Mouse (Mus musculus): Measurements from ENCODE around the gene Stau1.

DNA sequence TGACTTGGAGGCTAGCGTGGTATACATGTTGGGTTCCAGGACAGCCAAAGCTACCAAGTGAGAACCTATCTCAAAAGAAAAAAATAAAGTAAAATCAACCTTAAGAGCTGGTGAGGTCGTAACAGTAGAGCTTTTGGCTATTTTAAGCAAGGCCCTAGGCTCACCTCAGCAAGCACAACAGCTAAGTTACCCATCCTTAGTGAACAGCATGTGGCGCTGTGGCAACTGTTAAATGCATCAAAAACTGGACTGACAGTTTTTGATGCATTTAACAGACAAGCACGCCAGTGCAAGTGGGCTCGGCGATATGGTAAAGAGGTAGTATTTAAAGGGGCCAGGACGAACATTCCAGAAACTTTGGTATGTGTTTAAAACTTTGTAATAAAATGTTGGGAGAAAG lies 5.2 kb downstream of the Stau1 start:
- TF ChIP-seq SIN3A (IDR thresholded peaks at IDR 0.05; ENCODE audit: low read length) (no peak), USF1 (IDR thresholded peaks at IDR 0.05; ENCODE audit: low read depth, low read length) (no peak), POLR2A (IDR thresholded peaks at IDR 0.05; ENCODE audit: control insufficient read depth in 1 of 2, insufficient read depth in 1 of 2, low read depth in 1 of 2, low read length in 2 of 2, poor library complexity in 1 of 2) (no peak), CTCF (IDR thresholded peaks at IDR 0.05 in 2 of 3, conservative IDR thresholded peaks at IDR 0.05 in 1 of 3; ENCODE audit: control insufficient read depth in 1 of 3, insufficient read depth in 1 of 3, low read depth in 2 of 3, low read length in 3 of 3, poor library complexity in 1 of 3, severe bottlenecking in 1 of 3) (peak in 1 of 3 experiments; percentile 9; a peak in 1 of 6 replicates), POLR2AphosphoS5 (IDR thresholded peaks at IDR 0.05; ENCODE audit: borderline replicate concordance, low read depth, low read length) (no peak), TAL1 (IDR thresholded peaks at IDR 0.05; ENCODE audit: low read length) (no peak), EP300 (IDR thresholded peaks at IDR 0.05; ENCODE audit: low read depth in 1 of 2, low read length in 2 of 2) (no peak), HCFC1 (IDR thresholded peaks at IDR 0.05; ENCODE audit: low read depth, low read length) (no peak), ZNF384 (IDR thresholded peaks at IDR 0.05; ENCODE audit: low read depth, low read length) (no peak)

Data from MEL (cell line).